Mouse (Mus musculus) bone marrow, adult 2 months (tissue): ENCODE data around the gene Olfr1046. TPM values are rescaled to one million over a fixed set of nuclear protein-coding genes. Genes with fewer than 3 reads are reported as not detected.
"Not testable (repeated sequence)": the region's sequence is repeated elsewhere in the genome, so short reads cannot be mapped to it uniquely, and the experiment has no call there.

Experiments
- H3K27ac ChIP-seq: fragments of 200-500 bp; 2 replicates; pipeline ENCODE4 v1.5.1; 2012; ENCODE audit warnings: low read depth, mild to moderate bottlenecking, control low read depth, inconsistent platforms, low read length; ENCODE audit not compliant: control insufficient read depth, poor library complexity, insufficient read depth
- H3K4me1 ChIP-seq: fragments of 200-500 bp; 2 replicates; pipeline ENCODE4 v1.6.1; 2011; ENCODE audit warnings: low read length; ENCODE audit not compliant: control insufficient read depth, insufficient read depth
- H3K4me3 ChIP-seq: fragments of 200-500 bp; replicated peaks from 2 replicates; pipeline ENCODE3; 2011; ENCODE audit warnings: mild to moderate bottlenecking, low read depth, low read length, control low read depth; ENCODE audit not compliant: control insufficient read depth
- CTCF ChIP-seq: fragments of 200-500 bp; IDR thresholded peaks from 2 replicates; pipeline ENCODE4 v1.5.1; 2011; ENCODE audit warnings: low read length, control low read depth; ENCODE audit not compliant: control insufficient read depth, insufficient read depth
- POLR2A ChIP-seq: fragments of 200-500 bp; IDR thresholded peaks from 2 replicates; pipeline ENCODE4 v1.6.1; 2011; ENCODE audit warnings: low read depth, mild to moderate bottlenecking, control low read depth, low read length, borderline replicate concordance; ENCODE audit not compliant: control insufficient read depth
- WGBS: fragments of 180-500 bp; shearing (Covaris S2); methylation state at CpG from one replicate; pipeline ENCODE4 v1.1.7; 2018; 5-methylcytosine and 5-hydroxymethylcytosine counted together
- polyA plus RNA-seq: library from polyadenylated mRNA; stranded (reverse); fragments of >200 nt; gene quantifications from 2 replicates; pipeline ENCODE4 v1.2.4, GENCODE M21; 2011; ENCODE audit warnings: low replicate concordance; ENCODE audit not compliant: missing spikeins, insufficient read depth, insufficient read length

Olfr1046 gene
- not detected in 2 replicates for polyA plus RNA-seq

GRCm38 (mm10) chr2:86219214-86219613, at the start of gene Olfr1046:
Olfr1046 (minus strand) TSS chr2:86219314.
- no peaks in the 10 kb centered on the region for H3K4me1 ChIP-seq
- no peak for TF ChIP-seq CTCF
- no peak for TF ChIP-seq POLR2A
- H3K4me3 ChIP-seq = no peak within 1 kb of the TSS
- H3K27ac ChIP-seq = no peak within 1 kb of the TSS
- WGBS = 61% methylated on average over 2 of the region's 2 CpGs

- H3K4me1 ChIP-seq, H3K4me3 ChIP-seq, H3K27ac ChIP-seq: not testable (repeated sequence)
These were observed 39.1 kb upstream of the Olfr1046 start, which contains the start of gene Olfr1049 for GRCm38 (mm10) chr2:86258228-86258627. Olfr1049 (minus strand) TSS chr2:86258328.

DNA sequence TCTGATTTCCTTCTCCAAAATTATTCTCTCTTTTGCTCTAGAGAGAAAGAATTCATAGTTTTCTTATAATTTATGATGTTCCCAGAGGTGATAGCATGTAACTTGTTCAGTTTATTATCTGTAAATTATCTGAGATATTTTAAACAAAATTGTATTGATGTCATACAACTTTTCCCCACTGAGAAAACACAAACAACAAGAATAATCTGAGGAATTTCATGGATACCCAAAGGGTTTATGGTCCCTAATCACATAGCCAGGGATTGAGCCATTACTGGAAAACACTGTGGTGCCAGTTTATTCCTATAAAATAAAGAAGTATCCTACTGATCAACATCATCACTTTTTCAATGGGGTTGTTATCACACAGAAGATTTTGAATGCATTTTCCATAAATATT, 21.1 kb upstream of the Olfr1046 start, which contains the start of gene Olfr1048:
Gene Olfr1048, minus strand, starts transcription at position 101 of the 400 bp plus-strand sequence.
- TF ChIP-seq POLR2A = no peak
- TF ChIP-seq CTCF = no peak
- H3K4me3 ChIP-seq = no peak within 1 kb of the TSS
- H3K4me1 ChIP-seq = no peaks in the 10 kb centered on the region
- no peak within 1 kb of the TSS for H3K27ac ChIP-seq

GRCm38 (mm10) chr2:86231301-86231700, 12.2 kb upstream of the Olfr1046 start, which contains the start of gene Olfr1047:
Olfr1047 (minus strand) TSS chr2:86231401.
- TF ChIP-seq CTCF (no peak), POLR2A (no peak)
- Histone ChIP-seq H3K27ac (no peak within 1 kb of the TSS), H3K4me3 (no peak within 1 kb of the TSS), H3K4me1 (no peaks in the 10 kb centered on the region)
- 88% methylated on average over 1 of the region's 1 CpGs for WGBS

DNA sequence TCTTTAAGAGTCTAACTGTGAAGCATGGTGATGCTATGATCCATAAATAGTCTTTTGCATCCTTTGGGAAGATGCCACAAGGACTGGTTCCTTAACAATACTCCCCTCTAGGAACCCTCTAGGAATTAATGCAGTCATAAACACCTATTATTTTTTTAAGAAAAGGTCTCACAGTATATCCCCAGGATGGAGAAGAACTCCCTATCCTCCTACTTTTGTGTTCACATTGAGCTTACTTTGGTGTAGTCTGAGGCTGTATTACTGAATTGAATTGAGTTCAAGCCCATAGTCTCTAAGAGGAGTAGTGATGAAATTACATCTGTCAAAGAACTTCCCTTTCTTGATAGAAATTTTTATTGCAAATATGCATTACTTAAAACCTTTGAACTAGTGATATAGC, 16.2 kb downstream of the Olfr1046 start, which contains the start of gene Olfr1045:
Gene Olfr1045, minus strand, starts transcription at position 101 of the 400 bp plus-strand sequence.
- no peak for TF ChIP-seq POLR2A
- TF ChIP-seq CTCF = no peak
- Histone ChIP-seq H3K27ac (no peak within 1 kb of the TSS), H3K4me1 (no peaks in the 10 kb centered on the region), H3K4me3 (no peak within 1 kb of the TSS)

- H3K4me1 ChIP-seq = no peaks in the 10 kb centered on the region
- no peak overlapping the region for H3K27ac ChIP-seq
- TF ChIP-seq CTCF (no peak), POLR2A (no peak)
- WGBS = 40% methylated on average over 1 of the region's 1 CpGs
- H3K4me3 ChIP-seq = no peak overlapping the region
These were observed 23.3 kb downstream of the Olfr1046 start for GRCm38 (mm10) chr2:86195863-86196262.

DNA sequence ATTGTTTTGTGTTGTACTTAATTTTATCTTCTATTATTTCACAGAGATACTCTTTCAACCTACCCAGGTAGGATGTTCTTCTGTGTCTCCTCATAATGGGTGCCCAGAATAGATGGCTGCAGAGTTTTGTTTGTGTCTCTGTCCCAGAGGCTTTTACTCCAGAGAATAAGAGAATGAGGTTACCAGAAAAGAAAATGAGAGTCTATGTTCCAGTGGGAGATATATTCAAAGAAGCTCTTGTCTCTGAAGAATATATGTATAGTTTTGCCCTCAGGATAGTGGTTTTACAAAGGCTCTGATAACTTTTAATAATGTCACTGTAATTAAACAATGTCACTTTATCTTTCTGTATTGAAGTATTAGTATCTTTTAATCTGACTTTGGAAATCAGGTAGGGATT, 33.5 kb downstream of the Olfr1046 start, which contains the start of gene Olfr52:
Gene Olfr52, minus strand, starts transcription at position 101 of the 400 bp plus-strand sequence.
- TF ChIP-seq CTCF (no peak), POLR2A (no peak)
- Histone ChIP-seq H3K4me1 (no peaks in the 10 kb centered on the region), H3K27ac (no peak within 1 kb of the TSS), H3K4me3 (no peak within 1 kb of the TSS)

DNA sequence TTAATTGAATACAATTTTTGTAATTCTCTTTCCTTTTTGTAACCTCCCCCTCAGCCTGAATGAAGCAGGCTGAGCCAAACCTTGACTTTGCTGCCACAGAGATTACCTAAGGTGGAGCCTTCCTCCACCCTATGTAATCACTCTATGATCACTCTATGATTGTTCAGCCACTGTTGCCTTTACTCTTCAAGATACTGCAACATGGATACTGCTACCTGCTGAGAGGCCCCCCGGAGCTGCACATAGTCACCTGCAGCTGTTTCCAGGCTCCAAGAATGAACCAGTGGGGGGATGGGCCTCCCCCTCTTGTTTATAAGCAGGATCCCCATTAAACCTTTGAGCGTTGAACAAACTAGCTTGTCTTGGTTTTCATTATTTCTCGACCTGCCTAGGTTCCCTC, 39.2 kb downstream of the Olfr1046 start:
- TF ChIP-seq POLR2A (no peak), CTCF (no peak)
- Histone ChIP-seq H3K4me3 (no peak overlapping the region), H3K27ac (no peak overlapping the region), H3K4me1 (no peaks in the 10 kb centered on the region)
- WGBS = 86% methylated on average over 3 of the region's 3 CpGs

DNA sequence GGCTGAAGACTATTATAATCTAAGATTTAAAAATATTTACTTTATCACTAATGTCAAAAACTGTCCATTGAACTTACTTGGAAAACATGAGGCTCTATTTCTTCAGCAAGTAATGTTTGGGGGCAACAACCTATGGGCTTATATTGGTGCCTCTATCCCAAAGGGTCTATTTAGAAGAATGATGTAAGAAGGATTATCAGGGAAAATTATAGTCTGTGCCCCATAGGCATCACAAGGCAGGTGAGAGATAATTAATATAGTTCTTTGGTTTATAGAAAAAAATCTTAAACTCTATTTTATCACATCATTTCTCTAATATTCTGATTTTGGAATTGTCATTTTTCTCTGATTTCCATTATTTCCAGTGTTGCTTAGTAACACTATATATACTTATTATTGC, 41.4 kb downstream of the Olfr1046 start, which contains the start of gene Olfr1044:
Gene Olfr1044, minus strand, starts transcription at position 101 of the 400 bp plus-strand sequence.
- TF ChIP-seq CTCF (no peak), POLR2A (no peak)
- Histone ChIP-seq H3K27ac (no peak within 1 kb of the TSS), H3K4me1 (no peaks in the 10 kb centered on the region), H3K4me3 (no peak within 1 kb of the TSS)

- H3K27ac ChIP-seq, H3K4me1 ChIP-seq, H3K4me3 ChIP-seq: not testable (repeated sequence)
- 38% methylated on average over 7 of the region's 7 CpGs for WGBS
These were observed 43.7 kb downstream of the Olfr1046 start for GRCm38 (mm10) chr2:86175422-86175821.
